Mouse (Mus musculus): ENCODE results near the gene Taf1a. TPM values are rescaled to one million over a fixed set of nuclear protein-coding genes. Genes with fewer than 3 reads are reported as not detected.
"Not testable (repeated sequence)": the region's sequence is repeated elsewhere in the genome, so short reads cannot be mapped to it uniquely, and the experiment has no call there.

Taf1a gene
- total and polyA plus RNA-seq, 2 experiments from 2014 or later, result 0.11 to 8.5 TPM

DNA sequence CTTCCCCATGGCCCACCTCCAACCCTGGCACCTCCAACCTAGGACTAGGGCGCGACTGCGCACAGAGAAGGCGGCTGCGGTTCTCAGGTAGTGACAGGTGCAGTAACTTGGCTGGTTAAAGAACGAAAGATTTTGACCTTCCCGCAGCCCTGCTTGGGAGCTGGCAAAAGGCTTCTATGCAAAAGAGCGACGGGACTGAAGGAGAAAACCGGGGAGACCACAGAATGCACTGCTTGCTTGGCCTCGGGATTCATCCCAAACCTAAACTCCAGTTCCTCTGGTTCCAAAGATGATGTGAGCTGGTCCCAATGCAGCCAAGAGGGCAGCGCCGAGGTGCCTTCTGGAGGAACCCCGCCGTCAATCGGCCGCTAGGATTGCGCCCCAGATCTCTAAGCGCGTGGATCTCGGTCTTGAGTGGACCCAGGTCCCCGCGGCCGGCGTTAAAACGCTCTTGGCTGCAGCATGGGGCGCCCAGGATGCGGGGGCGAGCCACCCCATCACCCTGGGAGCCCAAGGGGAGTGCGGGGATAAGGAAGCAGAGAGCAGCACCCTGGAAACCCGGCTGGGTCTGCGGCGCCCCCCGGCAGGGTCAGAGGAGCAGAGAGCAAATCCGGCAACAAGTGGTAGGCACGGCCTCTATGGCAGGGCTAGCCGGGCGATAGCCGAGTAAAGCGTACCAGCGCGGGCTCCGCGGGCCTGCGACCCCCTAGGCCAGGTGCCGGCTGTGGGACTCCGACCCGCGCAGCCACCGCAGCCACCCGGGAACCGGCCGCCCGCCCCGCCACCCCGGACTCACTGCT is 20.0 kb upstream of the Taf1a start:
- H3K4me1 ChIP-seq (ENCODE audit: control insufficient read depth, insufficient read depth), result peaks cover 10% of the 10 kb centered on the region; the same call in 1 of the 2 replicates
- H3K27ac ChIP-seq (ENCODE audit: low read depth), result peak overlapping the region; percentile 73
- H3K4me3 ChIP-seq (ENCODE audit: low read depth, low read length), result peak overlapping the region; percentile 92
- no peaks in the 10 kb centered on the region for H3K9me3 ChIP-seq (replicated peaks; ENCODE audit: control insufficient read depth, low read length)
- H3K36me3 ChIP-seq (replicated peaks; ENCODE audit: control insufficient read depth, insufficient read depth, low read length), result peaks cover 15% of the 10 kb centered on the region
- TF ChIP-seq CTCF (IDR thresholded peaks at IDR 0.05; ENCODE audit: low read depth) (no peak), EP300 (IDR thresholded peaks at IDR 0.05; ENCODE audit: low read depth) (no peak)
- no peaks in the 10 kb centered on the region for H3K27me3 ChIP-seq (ENCODE audit: control insufficient read depth, insufficient read depth, low read length)
- H3K4me2 ChIP-seq (ENCODE audit: low read depth, low read length), result peak overlapping the region; percentile 94
- DNase-seq (ENCODE audit: low spot score) (no peak), ATAC-seq (ENCODE audit: insufficient read depth, low read depth) (peak; percentile 63)
- peak overlapping the region; percentile 86 for H3K9ac ChIP-seq (replicated peaks; ENCODE audit: low read depth, low read length)
- WGBS, result 1% methylated on average over 44 of the region's 56 CpGs

- Histone ChIP-seq H3K27ac (ENCODE audit: low read depth) (peak within 1 kb of the TSS; percentile 73), H3K36me3 (replicated peaks; ENCODE audit: control insufficient read depth, insufficient read depth, low read length) (peaks cover 8% of the 10 kb centered on the region), H3K27me3 (ENCODE audit: control insufficient read depth, insufficient read depth, low read length) (no peaks in the 10 kb centered on the region), H3K9me3 (replicated peaks; ENCODE audit: control insufficient read depth, low read length) (no peaks in the 10 kb centered on the region), H3K4me3 (ENCODE audit: low read depth, low read length) (peak within 1 kb of the TSS; percentile 92), H3K4me1 (ENCODE audit: control insufficient read depth, insufficient read depth) (peaks cover 10% of the 10 kb centered on the region; the same call in 1 of the 2 replicates), H3K9ac (replicated peaks; ENCODE audit: low read depth, low read length) (peak within 1 kb of the TSS; percentile 86), H3K4me2 (ENCODE audit: low read depth, low read length) (peak within 1 kb of the TSS; percentile 94)
- WGBS, result under 1% methylated on average over 51 of the region's 51 CpGs
- peak; percentile 92 for DNase-seq (ENCODE audit: low spot score)
- ATAC-seq (ENCODE audit: insufficient read depth, low read depth), result peak; percentile 99
- TF ChIP-seq EP300 (IDR thresholded peaks at IDR 0.05; ENCODE audit: low read depth), result no peak
- TF ChIP-seq CTCF (IDR thresholded peaks at IDR 0.05; ENCODE audit: low read depth), result no peak
Observed at GRCm38 (mm10) chr1:183369427-183370014, 19.3 kb upstream of the Taf1a start, which contains the start of gene Mia3. Mia3 (minus strand) TSS chr1:183369553.

- no peak for TF ChIP-seq EP300 (IDR thresholded peaks at IDR 0.05; ENCODE audit: low read depth)
- TF ChIP-seq CTCF (IDR thresholded peaks at IDR 0.05; ENCODE audit: low read depth), result no peak
- H3K27me3 ChIP-seq (ENCODE audit: control insufficient read depth, insufficient read depth, low read length), result no peaks in the 10 kb centered on the region
- WGBS, result 71% methylated on average over 5 of the region's 5 CpGs
Observed at GRCm38 (mm10) chr1:183374728-183375127, 14.1 kb upstream of the Taf1a start.

DNA sequence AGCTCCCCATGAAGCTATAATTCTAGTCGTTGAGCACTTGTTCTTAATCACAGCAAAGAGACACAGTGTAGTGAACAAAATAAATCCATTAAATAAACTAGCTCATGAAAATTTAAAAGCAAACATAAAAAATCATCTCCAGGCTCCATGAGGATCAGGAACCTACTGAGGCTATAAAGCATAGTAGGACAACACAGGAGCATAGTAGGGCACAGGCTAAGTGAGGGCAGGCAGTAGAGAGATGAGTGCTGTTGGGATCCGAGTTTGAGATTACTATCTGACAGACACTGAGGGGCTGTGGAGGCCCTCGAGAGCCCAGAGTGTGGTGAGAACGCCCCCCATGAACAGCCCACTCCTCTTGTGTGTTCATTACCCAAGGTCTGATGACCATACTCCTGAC is 11.7 kb upstream of the Taf1a start:
- TF ChIP-seq EP300 (IDR thresholded peaks at IDR 0.05; ENCODE audit: low read depth) (no peak), CTCF (IDR thresholded peaks at IDR 0.05; ENCODE audit: low read depth) (no peak)
- no peak overlapping the region for H3K4me2 ChIP-seq (ENCODE audit: low read depth, low read length)
- 67% methylated on average over 4 of the region's 4 CpGs for WGBS
- no peak overlapping the region for H3K4me3 ChIP-seq (ENCODE audit: low read depth, low read length)
- H3K9ac ChIP-seq (replicated peaks; ENCODE audit: low read depth, low read length), result no peak overlapping the region
- H3K27ac ChIP-seq (ENCODE audit: low read depth), result no peak overlapping the region
- H3K36me3 ChIP-seq (replicated peaks; ENCODE audit: control insufficient read depth, insufficient read depth, low read length), result no peaks in the 10 kb centered on the region
- ATAC-seq (ENCODE audit: insufficient read depth, low read depth), result no peak
- no peaks in the 10 kb centered on the region for H3K9me3 ChIP-seq (replicated peaks; ENCODE audit: control insufficient read depth, low read length)
- H3K27me3 ChIP-seq (ENCODE audit: control insufficient read depth, insufficient read depth, low read length), result no peaks in the 10 kb centered on the region
- no peaks in the 10 kb centered on the region for H3K4me1 ChIP-seq (ENCODE audit: control insufficient read depth, insufficient read depth)
- no peak for DNase-seq (ENCODE audit: low spot score)

More at GRCm38 (mm10) chr1:183374728-183375127, 14.1 kb upstream of the Taf1a start:
- Histone ChIP-seq H3K36me3 (replicated peaks; ENCODE audit: control insufficient read depth, insufficient read depth, low read length) (no peaks in the 10 kb centered on the region), H3K4me3 (ENCODE audit: low read depth, low read length) (no peak overlapping the region), H3K9ac (replicated peaks; ENCODE audit: low read depth, low read length) (no peak overlapping the region), H3K9me3 (replicated peaks; ENCODE audit: control insufficient read depth, low read length) (no peaks in the 10 kb centered on the region), H3K27ac (ENCODE audit: low read depth) (no peak overlapping the region), H3K4me2 (ENCODE audit: low read depth, low read length) (no peak overlapping the region), H3K4me1 (ENCODE audit: control insufficient read depth, insufficient read depth) (no peaks in the 10 kb centered on the region)
- no peak for DNase-seq (ENCODE audit: low spot score)
- no peak for ATAC-seq (ENCODE audit: insufficient read depth, low read depth)

GRCm38 (mm10) chr1:183378321-183378941 is 10.3 kb upstream of the Taf1a start:
- Histone ChIP-seq H3K27ac (ENCODE audit: low read depth) (peak overlapping the region; percentile 30; the same call in 1 of the 2 replicates), H3K36me3 (replicated peaks; ENCODE audit: control insufficient read depth, insufficient read depth, low read length) (no peaks in the 10 kb centered on the region), H3K4me1 (ENCODE audit: control insufficient read depth, insufficient read depth) (no peaks in the 10 kb centered on the region), H3K9ac (replicated peaks; ENCODE audit: low read depth, low read length) (no peak overlapping the region), H3K27me3 (ENCODE audit: control insufficient read depth, insufficient read depth, low read length) (no peaks in the 10 kb centered on the region), H3K4me3 (ENCODE audit: low read depth, low read length) (no peak overlapping the region), H3K9me3 (replicated peaks; ENCODE audit: control insufficient read depth, low read length) (no peaks in the 10 kb centered on the region), H3K4me2 (ENCODE audit: low read depth, low read length) (no peak overlapping the region)
- TF ChIP-seq EP300 (IDR thresholded peaks at IDR 0.05; ENCODE audit: low read depth), result no peak
- no peak for TF ChIP-seq CTCF (IDR thresholded peaks at IDR 0.05; ENCODE audit: low read depth)
- ATAC-seq (ENCODE audit: insufficient read depth, low read depth) (peak; percentile 49; the same call in 1 of the 2 replicates), DNase-seq (ENCODE audit: low spot score) (peak; percentile 49)
- WGBS, result 53% methylated on average over 10 of the region's 10 CpGs

GRCm38 (mm10) chr1:183379376-183379775 is 9.4 kb upstream of the Taf1a start:
- not testable (repeated sequence) for H3K4me2 ChIP-seq (ENCODE audit: low read depth, low read length); H3K9ac ChIP-seq (replicated peaks; ENCODE audit: low read depth, low read length); H3K27ac ChIP-seq (ENCODE audit: low read depth); DNase-seq (ENCODE audit: low spot score); H3K4me1 ChIP-seq (ENCODE audit: control insufficient read depth, insufficient read depth); ATAC-seq (ENCODE audit: insufficient read depth, low read depth); H3K9me3 ChIP-seq (replicated peaks; ENCODE audit: control insufficient read depth, low read length); H3K36me3 ChIP-seq (replicated peaks; ENCODE audit: control insufficient read depth, insufficient read depth, low read length); H3K27me3 ChIP-seq (ENCODE audit: control insufficient read depth, insufficient read depth, low read length); H3K4me3 ChIP-seq (ENCODE audit: low read depth, low read length)
- 80% methylated on average over 3 of the region's 3 CpGs for WGBS

Measured in heart, postnatal 0 days (tissue).